Comparison of ENCODE assay signal across 13 mouse cellular contexts in the genomic region with DNA sequence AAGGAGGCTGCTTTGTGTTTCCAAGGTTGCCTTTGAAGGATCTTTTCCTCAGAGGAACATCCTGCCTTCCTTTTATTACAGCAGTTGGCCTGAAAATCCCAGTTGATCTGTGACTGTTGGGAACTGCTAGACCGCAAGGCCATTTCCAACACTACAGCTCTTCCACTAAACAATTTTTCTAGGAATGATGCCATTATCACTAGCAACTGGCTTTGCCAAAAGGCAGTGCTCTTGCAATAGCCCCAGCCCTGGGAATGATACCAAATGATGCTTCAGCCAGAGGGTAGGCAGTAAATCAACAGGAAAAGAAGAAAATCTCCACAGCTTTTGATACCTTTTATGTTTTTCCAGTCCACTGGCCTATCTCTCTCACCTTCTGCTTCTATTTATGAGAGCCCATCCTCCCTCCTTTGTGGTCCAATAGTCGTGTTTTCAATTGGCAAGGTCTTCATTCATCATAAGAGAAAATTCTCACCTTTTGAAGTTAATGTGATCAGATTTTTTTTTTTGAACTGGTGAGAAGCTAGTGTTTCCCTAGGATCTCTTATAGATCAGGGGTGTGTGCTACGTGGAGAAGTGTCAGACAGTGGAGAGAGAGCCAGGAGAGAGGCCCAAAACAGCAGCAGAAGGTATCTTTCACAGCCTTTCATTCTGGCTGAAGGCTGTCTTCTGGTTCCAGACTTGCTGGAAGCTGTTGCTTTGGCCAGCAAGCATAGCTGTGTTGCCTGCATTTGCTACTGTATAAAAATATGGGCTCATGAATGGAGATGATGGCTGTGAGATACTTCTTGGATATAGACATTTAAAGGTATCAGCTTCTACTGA. TPM values are rescaled to one million over a fixed set of nuclear protein-coding genes. Genes with fewer than 3 reads are reported as not detected.
DNase-seq lines count a peak whose midpoint lies in the region; TF ChIP-seq lines count a peak whose summit lies in the region.
"Had no signal": no experiment of that assay in that cellular context is flagged by ENCODE, and none has a peak within 500 bp of the region (broad histone marks: within the 10 kb centered on the region; RNA-seq: fewer than 3 reads in every experiment).

No protein-coding gene starts in this region.

- no peak for TF ChIP-seq CTCF in layer of hippocampus, adult 2 months (conservative IDR thresholded peaks at IDR 0.05)
- TF ChIP-seq CTCF in heart, adult 2 months (IDR thresholded peaks at IDR 0.05), result no peak

- no peak overlapping the region for H3K4me3 ChIP-seq in layer of hippocampus, adult 2 months
- H3K4me3 ChIP-seq in heart, adult 2 months, result no peak overlapping the region
- H3K4me3 ChIP-seq: limb, embryonic 13.5 days had no signal

- no peak for TF ChIP-seq EP300 in heart, adult 2 months (IDR thresholded peaks at IDR 0.05; ENCODE audit: insufficient read depth, low read depth, low read length)

- no peaks in the 10 kb centered on the region for H3K36me3 ChIP-seq in heart, adult 2 months (ENCODE audit: control insufficient read depth, insufficient read depth, low read length)
- H3K36me3 ChIP-seq: limb, embryonic 13.5 days had no signal

- H3K27ac ChIP-seq in layer of hippocampus, adult 2 months, result peak overlapping the region; percentile 32; the same call in 1 of the 2 replicates
- no peak overlapping the region for H3K27ac ChIP-seq in heart, adult 2 months
- H3K27ac ChIP-seq: kidney, postnatal 0 days; limb, embryonic 13.5 days had no signal

- no peak overlapping the region for H3K9ac ChIP-seq in heart, adult 2 months (ENCODE audit: low read depth, low read length)
- H3K9ac ChIP-seq: limb, embryonic 13.5 days had no signal

- intact Hi-C loops in heart, adult 2 months (cut with DNase I), result no loop called here

- DNase-seq in layer of hippocampus, adult 2 months (ENCODE audit: low spot score in 2 of 2), result no peak
- no peak for DNase-seq in layer of hippocampus, adult 11-12 months (ENCODE audit: low spot score)
- peak; percentile 44 for DNase-seq in urinary bladder, postnatal 14 days (ENCODE audit: low spot score)
- no peak for DNase-seq in urinary bladder, postnatal 10 days (ENCODE audit: low spot score)
- peak; percentile 46 for DNase-seq in cerebellum, adult 8-10 months
- DNase-seq in spleen, postnatal 10 days (ENCODE audit: low spot score in 2 of 2), result no peak
- no peak for DNase-seq in heart, adult 2 months
- DNase-seq: heart, postnatal 4 days; lung, postnatal 14 days; right cerebral cortex, postnatal 4 days; thymus, postnatal 14 days had no signal

- TF ChIP-seq POLR2A in heart, adult 2 months (IDR thresholded peaks at IDR 0.05; ENCODE audit: insufficient read depth, low read depth, low read length), result no peak

- H3K27me3 ChIP-seq in heart, adult 2 months (ENCODE audit: control insufficient read depth, insufficient read depth, low read length), result peaks cover 3% of the 10 kb centered on the region

- 39% methylated on average over 3 of the region's 3 CpGs for WGBS in heart, adult 2 months

- no peaks in the 10 kb centered on the region for H3K79me2 ChIP-seq in heart, adult 2 months (replicated peaks; ENCODE audit: control insufficient read depth, insufficient read depth, low read length)

- H3K4me1 ChIP-seq in heart, adult 2 months (ENCODE audit: control insufficient read depth, insufficient read depth, low read length), result no peaks in the 10 kb centered on the region

RNA-seq across cellular contexts. Expression of a gene that starts 2.4 kb away (rescaled TPM):
- 100 to 1,000 TPM; 165 to 170 TPM for total RNA-seq in layer of hippocampus, adult 2 months (2021)
- total RNA-seq in heart, adult 2 months (2021), result 1 to 10 TPM in 1 of 2 experiments, under 1 TPM in 1; 0.84 to 1.8 TPM
- polyA plus RNA-seq in heart, adult 2 months (2012; rRNA removed), result 0.39 and 0.79 TPM in 2 replicates

Comparison
In these comparisons a context has a peak if more than half of its experiments do, and no peak if none do; other contexts are left out.
1. DNase-seq: peak in urinary bladder, postnatal 14 days (single experiment) and cerebellum, adult 8-10 months (single experiment); none in layer of hippocampus, adult 2 months (0 of 2), layer of hippocampus, adult 11-12 months (single experiment), urinary bladder, postnatal 10 days (single experiment), spleen, postnatal 10 days (0 of 2) and heart, adult 2 months (0 of 2).
2. RNA of a gene that starts 2.4 kb away (total RNA-seq): 165 to 170 TPM in layer of hippocampus, adult 2 months; 0.84 to 1.8 TPM in heart, adult 2 months; every median in the first group is over 10 times any median in the second.